Mouse (Mus musculus) erythroblast, embryonic 14.5 days (primary cell): ENCODE data around the gene App. TPM values are rescaled to one million over a fixed set of nuclear protein-coding genes. Genes with fewer than 3 reads are reported as not detected.

Experiments used
- H3K27me3 ChIP-seq: 2 replicates; pipeline ENCODE4 v1.6.1; 2012; ENCODE audit warnings: inconsistent platforms; ENCODE audit not compliant: control insufficient read depth
- H3K36me3 ChIP-seq: 2 replicates; pipeline ENCODE4 v1.6.1; 2012; ENCODE audit warnings: mild to moderate bottlenecking, inconsistent platforms; ENCODE audit not compliant: control insufficient read depth
- H3K4me1 ChIP-seq: 2 replicates; pipeline ENCODE4 v1.6.1; 2012; ENCODE audit warnings: inconsistent platforms; ENCODE audit not compliant: control insufficient read depth
- H3K4me3 ChIP-seq: replicated peaks from 2 replicates; pipeline ENCODE3; 2012; ENCODE audit warnings: moderate library complexity, mild to moderate bottlenecking, inconsistent platforms
- H3K9me3 ChIP-seq: 2 replicates; pipeline ENCODE4 v1.6.1; 2012; ENCODE audit warnings: low read length, inconsistent platforms, mixed read lengths; ENCODE audit not compliant: control insufficient read depth
- GATA1 ChIP-seq: IDR thresholded peaks from 2 replicates; pipeline ENCODE4 v1.6.1; 2012; ENCODE audit warnings: low read length, inconsistent platforms, mixed read lengths
- TAL1 ChIP-seq: IDR thresholded peaks from 3 replicates; pipeline ENCODE4 v1.6.1; 2012; ENCODE audit warnings: low read length, inconsistent platforms, mixed read lengths
- polyA plus RNA-seq: library from polyadenylated mRNA; stranded (reverse); fragments of >175 nt; gene quantifications from 2 replicates; pipeline ENCODE4 v1.2.3, GENCODE M21; 2012

App gene
- polyA plus RNA-seq, 1 experiment: 0.16 TPM

- no peaks in the 10 kb centered on the region for H3K27me3 ChIP-seq
- H3K9me3 ChIP-seq: peaks cover 2% of the 10 kb centered on the region; the same call in 1 of the 2 replicates
- H3K4me3 ChIP-seq: no peak overlapping the region
- TF ChIP-seq GATA1 (no peak), TAL1 (no peak)
- H3K4me1 ChIP-seq: no peaks in the 10 kb centered on the region
- H3K36me3 ChIP-seq: no peaks in the 10 kb centered on the region; the same call in 1 of the 2 replicates
These were observed 72.8 kb downstream of the App start for GRCm38 (mm10) chr16:85100806-85101205.

- no peak overlapping the region for H3K4me3 ChIP-seq
- no peaks in the 10 kb centered on the region for H3K27me3 ChIP-seq
- TF ChIP-seq GATA1 (no peak), TAL1 (no peak)
- H3K9me3 ChIP-seq: peaks cover 2% of the 10 kb centered on the region; the same call in 1 of the 2 replicates
- H3K4me1 ChIP-seq: no peaks in the 10 kb centered on the region
- no peaks in the 10 kb centered on the region; the same call in 1 of the 2 replicates for H3K36me3 ChIP-seq
These were observed 74.1 kb downstream of the App start for GRCm38 (mm10) chr16:85099487-85099886.

- TF ChIP-seq GATA1 (no peak), TAL1 (no peak)
- H3K4me3 ChIP-seq: no peak overlapping the region
- H3K36me3 ChIP-seq: no peaks in the 10 kb centered on the region; the same call in 1 of the 2 replicates
- H3K9me3 ChIP-seq: peaks cover 2% of the 10 kb centered on the region; the same call in 1 of the 2 replicates
- H3K4me1 ChIP-seq: no peaks in the 10 kb centered on the region
- H3K27me3 ChIP-seq: no peaks in the 10 kb centered on the region
These were observed 74.5 kb downstream of the App start for GRCm38 (mm10) chr16:85099044-85099443.

- TF ChIP-seq TAL1 (no peak), GATA1 (no peak)
- Histone ChIP-seq H3K4me1 (no peaks in the 10 kb centered on the region), H3K9me3 (no peaks in the 10 kb centered on the region), H3K36me3 (no peaks in the 10 kb centered on the region), H3K27me3 (no peaks in the 10 kb centered on the region), H3K4me3 (no peak overlapping the region)
These were observed 77.2 kb downstream of the App start for GRCm38 (mm10) chr16:85096396-85096795.

- H3K9me3 ChIP-seq: no peaks in the 10 kb centered on the region
- no peaks in the 10 kb centered on the region for H3K27me3 ChIP-seq
- TF ChIP-seq GATA1 (no peak), TAL1 (no peak)
- no peaks in the 10 kb centered on the region for H3K36me3 ChIP-seq
- no peaks in the 10 kb centered on the region for H3K4me1 ChIP-seq
- H3K4me3 ChIP-seq: no peak overlapping the region
These were observed 77.6 kb downstream of the App start for GRCm38 (mm10) chr16:85095923-85096322.

- TF ChIP-seq TAL1 (no peak), GATA1 (no peak)
- Histone ChIP-seq H3K27me3 (no peaks in the 10 kb centered on the region), H3K4me3 (no peak overlapping the region), H3K36me3 (no peaks in the 10 kb centered on the region), H3K9me3 (no peaks in the 10 kb centered on the region), H3K4me1 (no peaks in the 10 kb centered on the region)
These were observed 80.9 kb downstream of the App start for GRCm38 (mm10) chr16:85092644-85093091.

- H3K4me3 ChIP-seq: no peak overlapping the region
- no peaks in the 10 kb centered on the region for H3K4me1 ChIP-seq
- no peaks in the 10 kb centered on the region for H3K27me3 ChIP-seq
- no peak for TF ChIP-seq GATA1
- no peak for TF ChIP-seq TAL1
- H3K36me3 ChIP-seq: no peaks in the 10 kb centered on the region
- H3K9me3 ChIP-seq: no peaks in the 10 kb centered on the region
These were observed 81.4 kb downstream of the App start for GRCm38 (mm10) chr16:85092183-85092582.

- TF ChIP-seq TAL1: no peak
- no peak for TF ChIP-seq GATA1
- no peaks in the 10 kb centered on the region; the same call in 1 of the 2 replicates for H3K9me3 ChIP-seq
- no peaks in the 10 kb centered on the region for H3K4me1 ChIP-seq
- no peak overlapping the region for H3K4me3 ChIP-seq
- H3K27me3 ChIP-seq: no peaks in the 10 kb centered on the region
- no peaks in the 10 kb centered on the region for H3K36me3 ChIP-seq
These were observed 82.6 kb downstream of the App start for GRCm38 (mm10) chr16:85090992-85091391.

GRCm38 (mm10) chr16:85088126-85088525 lies 85.4 kb downstream of the App start:
- Histone ChIP-seq H3K27me3 (no peaks in the 10 kb centered on the region), H3K4me1 (no peaks in the 10 kb centered on the region)
- TF ChIP-seq TAL1: no peak
- no peak for TF ChIP-seq GATA1

GRCm38 (mm10) chr16:85086303-85086702 lies 87.3 kb downstream of the App start:
- no peaks in the 10 kb centered on the region for H3K36me3 ChIP-seq
- H3K27me3 ChIP-seq: no peaks in the 10 kb centered on the region
- H3K4me1 ChIP-seq: no peaks in the 10 kb centered on the region
- TF ChIP-seq TAL1: no peak
- no peak for TF ChIP-seq GATA1
- H3K4me3 ChIP-seq: no peak overlapping the region
- H3K9me3 ChIP-seq: peaks cover 3% of the 10 kb centered on the region

More at GRCm38 (mm10) chr16:85088126-85088525, 85.4 kb downstream of the App start:
- no peaks in the 10 kb centered on the region for H3K36me3 ChIP-seq
- H3K9me3 ChIP-seq: peaks cover 3% of the 10 kb centered on the region
- H3K4me3 ChIP-seq: no peak overlapping the region
